Mouse (Mus musculus): Measurements from ENCODE around the gene AL732309.1.

DNA sequence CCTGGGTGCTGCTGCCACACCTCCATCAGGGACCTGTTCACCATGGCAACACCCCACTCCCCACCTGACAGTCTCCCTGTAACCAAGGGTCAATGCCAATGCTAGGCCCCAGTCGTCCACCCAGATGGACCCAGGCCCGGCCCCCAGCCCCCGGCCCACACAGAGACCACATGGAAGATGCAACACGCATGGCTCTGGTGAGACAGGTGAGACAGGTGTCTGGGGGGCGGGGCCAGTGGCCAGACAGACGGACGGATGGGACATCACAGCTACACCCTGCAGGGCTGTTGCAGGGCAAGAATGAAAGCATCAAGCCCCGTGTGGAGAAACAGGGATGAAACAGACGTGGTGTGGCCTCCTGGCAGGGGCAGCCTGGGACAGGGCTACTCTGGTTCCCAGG is 47.0 kb upstream of the AL732309.1 start:
- TF ChIP-seq CTCF (IDR thresholded peaks at IDR 0.05; ENCODE audit: low read depth) (no peak), EP300 (IDR thresholded peaks at IDR 0.05; ENCODE audit: low read depth) (no peak)
